Mouse (Mus musculus) intestine, postnatal 0 days (tissue): ENCODE data around the gene Ubtf. TPM values are rescaled to one million over a fixed set of nuclear protein-coding genes. Genes with fewer than 3 reads are reported as not detected.

Experiments used
- ATAC-seq: fragments of 200-750 bp; cut with Nextera tagmentation; 2 replicates; pipeline ENCODE4 v1.8.0; 2017; ENCODE audit warnings: mild to moderate bottlenecking, moderate TSS enrichment, moderate library complexity
- H3K27ac ChIP-seq: fragments of 300-500 bp; sonication (generic); 2 replicates; pipeline ENCODE4 v1.5.1; 2014; ENCODE audit warnings: mild to moderate bottlenecking, low read depth, low read length, moderate library complexity
- H3K27me3 ChIP-seq: fragments of 300-500 bp; sonication (generic); replicated peaks from 2 replicates; pipeline ENCODE4 v1.6.1; 2014; ENCODE audit warnings: low read length, mixed read lengths; ENCODE audit not compliant: control insufficient read depth, insufficient read depth
- H3K36me3 ChIP-seq: fragments of 300-500 bp; sonication (generic); 2 replicates; pipeline ENCODE4 v1.6.1; 2014; ENCODE audit warnings: mild to moderate bottlenecking, moderate library complexity; ENCODE audit not compliant: control insufficient read depth, insufficient read depth
- H3K4me1 ChIP-seq: fragments of 300-500 bp; sonication (generic); replicated peaks from 2 replicates; pipeline ENCODE4 v1.6.1; 2014; ENCODE audit warnings: antibody characterized with exemption, low read length, mixed read lengths; ENCODE audit not compliant: control insufficient read depth, insufficient read depth
- H3K4me2 ChIP-seq: fragments of 300-500 bp; sonication (generic); replicated peaks from 2 replicates; pipeline ENCODE4 v1.6.1; 2014; ENCODE audit warnings: low read depth, mild to moderate bottlenecking, moderate library complexity
- H3K4me3 ChIP-seq: fragments of 300-500 bp; sonication (generic); 2 replicates; pipeline ENCODE4 v1.5.1; 2014; ENCODE audit warnings: low read depth, low read length
- H3K9ac ChIP-seq: fragments of 300-500 bp; sonication (generic); 2 replicates; pipeline ENCODE4 v1.6.1; 2014; ENCODE audit warnings: mild to moderate bottlenecking, low read depth, low read length
- H3K9me3 ChIP-seq: fragments of 300-500 bp; sonication (generic); 2 replicates; pipeline ENCODE4 v1.6.1; 2016; ENCODE audit warnings: mixed run types; ENCODE audit not compliant: control insufficient read depth
- CTCF ChIP-seq: sonication (generic); IDR thresholded peaks from 2 replicates; pipeline ENCODE4 v1.5.1; 2016; ENCODE audit warnings: low read depth, mild to moderate bottlenecking, control low read depth, antibody characterized with exemption, moderate library complexity
- WGBS: fragments of 180-500 bp; shearing (Covaris S2); extraction: QIAGEN DNeasy Blood & Tissue Kit; methylation state at CpG from one replicate; pipeline ENCODE4 v1.1.7; 2014; 5-methylcytosine and 5-hydroxymethylcytosine counted together
- polyA plus RNA-seq: library from polyadenylated mRNA; unstranded; fragments of >200 nt; fragmentation: Nextera tagmentation; extraction: Ambion mirVana; gene quantifications from 2 replicates; pipeline ENCODE4 v1.2.1, GENCODE M21; 2015

Gene Ubtf
- polyA plus RNA-seq, 1 experiment from 2014 or later, result 39.6 TPM

DNA sequence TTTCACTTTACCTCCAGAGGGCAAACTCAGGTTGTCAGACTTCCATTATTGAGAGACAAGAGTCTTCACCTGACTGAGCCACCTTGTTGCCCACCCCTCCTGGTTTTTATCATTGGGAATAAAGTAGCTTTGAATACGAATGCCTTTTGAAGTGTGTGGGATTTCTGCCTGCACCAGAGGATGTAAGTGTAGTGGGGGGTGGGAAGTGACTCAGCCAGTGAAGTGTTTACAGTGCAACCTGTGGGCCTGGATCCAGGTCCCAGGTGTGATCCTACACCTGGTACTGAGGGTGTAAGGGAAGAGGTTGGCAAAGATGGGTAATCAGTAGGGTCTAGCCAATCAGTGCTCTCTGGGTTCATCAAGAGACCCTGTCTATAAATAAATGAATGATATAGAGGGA lies 4.0 kb upstream of the Ubtf start:
- H3K4me2 ChIP-seq, result no peak overlapping the region
- no peak overlapping the region for H3K27ac ChIP-seq
- ATAC-seq, result no peak
- no peak for TF ChIP-seq CTCF
- H3K9me3 ChIP-seq, result no peaks in the 10 kb centered on the region
- H3K4me1 ChIP-seq, result no peaks in the 10 kb centered on the region
- no peak overlapping the region for H3K9ac ChIP-seq
- no peak overlapping the region for H3K4me3 ChIP-seq
- no peaks in the 10 kb centered on the region for H3K36me3 ChIP-seq
- WGBS, result 74% methylated on average over 1 of the region's 1 CpGs
- H3K27me3 ChIP-seq, result no peaks in the 10 kb centered on the region; the same call in 1 of the 2 replicates

DNA sequence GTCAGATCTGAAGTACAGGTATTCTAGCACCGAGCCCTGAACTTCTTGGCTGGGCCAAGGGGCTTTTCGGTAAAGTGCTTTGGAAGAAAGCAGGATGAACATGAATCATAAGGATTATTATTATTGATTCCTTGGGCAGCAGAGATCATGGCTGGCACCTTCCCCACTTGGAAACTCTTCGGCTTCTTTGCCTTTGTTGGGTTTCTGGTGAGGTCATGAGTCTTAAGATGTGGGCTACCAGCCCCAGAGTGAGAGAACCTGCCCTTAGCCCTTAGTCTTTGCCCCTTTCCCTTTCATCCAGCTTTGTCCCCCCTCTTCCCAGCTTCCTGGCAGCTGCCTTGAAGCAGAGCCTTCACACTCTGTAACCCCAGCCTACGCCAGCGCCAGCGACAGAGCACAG lies 2.4 kb upstream of the Ubtf start:
- WGBS, result 80% methylated on average over 6 of the region's 6 CpGs
- Histone ChIP-seq H3K4me3 (no peak overlapping the region), H3K27me3 (no peaks in the 10 kb centered on the region; the same call in 1 of the 2 replicates), H3K9me3 (no peaks in the 10 kb centered on the region), H3K36me3 (no peaks in the 10 kb centered on the region), H3K4me2 (no peak overlapping the region), H3K4me1 (no peaks in the 10 kb centered on the region), H3K9ac (no peak overlapping the region), H3K27ac (no peak overlapping the region)
- TF ChIP-seq CTCF, result no peak
- ATAC-seq, result no peak

DNA sequence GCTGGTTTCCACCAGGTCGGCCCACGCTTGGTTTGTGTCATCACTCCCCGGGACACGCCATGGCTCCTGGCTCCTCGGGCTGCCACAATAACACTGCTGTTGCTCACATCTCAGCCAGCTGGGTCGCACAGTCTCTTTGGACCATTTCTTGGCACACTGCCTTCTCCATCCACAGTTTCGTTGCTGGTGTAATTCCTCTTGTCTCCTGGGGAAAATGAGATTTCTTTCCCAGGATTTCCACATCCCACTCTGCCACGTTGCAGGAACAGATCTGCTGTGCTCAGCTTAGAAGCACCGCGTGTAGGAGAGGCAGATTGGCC lies 1.1 kb upstream of the Ubtf start:
- no peak for ATAC-seq
- Histone ChIP-seq H3K27me3 (no peaks in the 10 kb centered on the region; the same call in 1 of the 2 replicates), H3K4me2 (peak overlapping the region; percentile 89), H3K36me3 (no peaks in the 10 kb centered on the region), H3K27ac (peak overlapping the region; percentile 99), H3K4me3 (peak overlapping the region; percentile 97), H3K4me1 (no peaks in the 10 kb centered on the region), H3K9ac (peak overlapping the region; percentile 98; the same call in 1 of the 2 replicates), H3K9me3 (no peaks in the 10 kb centered on the region)
- WGBS, result 18% methylated on average over 10 of the region's 10 CpGs
- no peak for TF ChIP-seq CTCF

DNA sequence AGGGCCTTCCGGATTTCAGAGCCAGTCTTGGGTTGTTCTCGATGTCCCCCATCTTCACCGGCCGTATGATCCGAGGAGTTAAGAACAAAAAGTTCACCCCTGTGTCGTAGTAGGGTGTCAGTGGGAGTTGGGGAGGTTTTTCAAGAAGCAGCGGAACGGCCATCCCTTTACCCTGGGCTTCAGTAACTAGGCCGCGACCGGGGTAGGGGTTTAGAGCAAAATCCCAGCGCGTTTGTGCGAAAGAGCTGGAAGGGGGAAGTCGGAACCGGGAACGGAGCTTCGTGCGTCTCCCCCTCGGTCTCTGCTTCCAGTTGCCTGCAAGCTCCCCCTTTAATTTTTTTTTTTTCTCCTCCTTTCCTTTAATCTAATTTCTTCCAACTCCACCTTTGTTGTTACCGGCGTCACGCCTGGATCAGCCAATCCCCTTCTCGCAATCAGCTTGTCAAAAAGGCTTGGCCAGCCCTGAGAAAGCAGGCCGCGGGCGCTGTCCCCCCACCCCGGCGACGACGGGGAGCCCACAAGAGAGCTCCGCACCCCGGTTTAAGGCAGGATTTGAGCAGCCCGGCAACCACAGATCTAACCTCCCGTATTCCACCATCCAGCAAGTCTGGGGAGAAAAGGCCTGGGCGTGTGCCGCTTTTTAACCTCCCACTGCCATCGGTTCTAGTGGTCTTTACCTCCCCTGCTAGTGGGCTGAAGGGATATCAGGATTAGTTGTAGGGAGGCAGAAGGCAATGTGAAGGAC lies 571 bp upstream of the Ubtf start:
- Histone ChIP-seq H3K27me3 (no peaks in the 10 kb centered on the region; the same call in 1 of the 2 replicates), H3K36me3 (no peaks in the 10 kb centered on the region), H3K27ac (peak overlapping the region; percentile 99), H3K9me3 (no peaks in the 10 kb centered on the region), H3K4me2 (peak overlapping the region; percentile 89), H3K4me1 (no peaks in the 10 kb centered on the region), H3K9ac (peak overlapping the region; percentile 98), H3K4me3 (peak overlapping the region; percentile 97)
- ATAC-seq, result no peak
- TF ChIP-seq CTCF, result no peak
- WGBS, result 1% methylated on average over 38 of the region's 38 CpGs

DNA sequence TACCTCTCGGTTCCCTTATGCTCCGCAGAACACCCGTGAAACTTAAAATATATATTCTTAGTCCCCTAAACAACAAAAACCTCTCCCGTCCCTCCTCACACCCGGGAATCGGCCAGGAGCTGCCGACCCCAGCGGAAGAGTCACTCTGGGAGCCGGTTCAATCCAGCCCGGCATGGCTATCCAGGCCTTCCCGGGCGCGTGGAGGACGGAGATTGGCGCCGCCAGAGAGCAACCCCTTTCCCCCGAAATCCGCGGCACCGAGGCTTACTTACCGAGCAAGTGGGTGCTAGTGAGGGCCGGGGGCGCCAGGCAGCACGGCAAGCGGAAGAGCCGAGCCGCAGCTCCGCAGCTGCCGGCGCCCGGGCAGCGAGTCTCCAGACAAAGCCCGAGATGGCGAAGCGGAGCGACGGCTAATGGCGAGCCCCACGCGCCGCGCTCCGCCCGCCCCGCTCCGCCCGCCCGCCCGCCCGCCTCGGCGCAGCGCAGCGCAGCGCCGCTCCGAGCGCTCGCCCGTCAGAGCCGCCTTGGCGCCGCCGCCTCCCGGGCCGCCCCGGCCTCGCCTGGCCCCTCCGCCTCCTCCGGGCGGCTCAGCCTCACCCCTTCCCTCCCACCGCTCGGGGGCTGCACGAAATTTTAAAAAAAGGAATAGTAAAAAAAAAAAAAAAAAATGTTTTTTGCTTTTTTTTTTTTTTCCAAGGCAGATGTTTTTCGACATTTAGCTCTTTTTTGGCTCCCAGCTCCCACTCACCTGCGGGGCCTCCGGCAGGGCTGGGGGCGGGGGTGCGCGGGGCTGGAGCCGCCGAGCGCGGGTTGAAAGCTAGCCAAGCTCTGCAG lies 749 bp downstream of the Ubtf start:
- peak; percentile 15; the same call in 1 of the 2 replicates for ATAC-seq
- Histone ChIP-seq H3K36me3 (peaks cover 9% of the 10 kb centered on the region), H3K9ac (peak overlapping the region; percentile 98), H3K4me1 (no peaks in the 10 kb centered on the region), H3K27me3 (no peaks in the 10 kb centered on the region; the same call in 1 of the 2 replicates), H3K9me3 (no peaks in the 10 kb centered on the region), H3K27ac (peak overlapping the region; percentile 99), H3K4me2 (peak overlapping the region; percentile 89), H3K4me3 (peak overlapping the region; percentile 97)
- TF ChIP-seq CTCF, result no peak
- WGBS, result under 1% methylated on average over 67 of the region's 84 CpGs

DNA sequence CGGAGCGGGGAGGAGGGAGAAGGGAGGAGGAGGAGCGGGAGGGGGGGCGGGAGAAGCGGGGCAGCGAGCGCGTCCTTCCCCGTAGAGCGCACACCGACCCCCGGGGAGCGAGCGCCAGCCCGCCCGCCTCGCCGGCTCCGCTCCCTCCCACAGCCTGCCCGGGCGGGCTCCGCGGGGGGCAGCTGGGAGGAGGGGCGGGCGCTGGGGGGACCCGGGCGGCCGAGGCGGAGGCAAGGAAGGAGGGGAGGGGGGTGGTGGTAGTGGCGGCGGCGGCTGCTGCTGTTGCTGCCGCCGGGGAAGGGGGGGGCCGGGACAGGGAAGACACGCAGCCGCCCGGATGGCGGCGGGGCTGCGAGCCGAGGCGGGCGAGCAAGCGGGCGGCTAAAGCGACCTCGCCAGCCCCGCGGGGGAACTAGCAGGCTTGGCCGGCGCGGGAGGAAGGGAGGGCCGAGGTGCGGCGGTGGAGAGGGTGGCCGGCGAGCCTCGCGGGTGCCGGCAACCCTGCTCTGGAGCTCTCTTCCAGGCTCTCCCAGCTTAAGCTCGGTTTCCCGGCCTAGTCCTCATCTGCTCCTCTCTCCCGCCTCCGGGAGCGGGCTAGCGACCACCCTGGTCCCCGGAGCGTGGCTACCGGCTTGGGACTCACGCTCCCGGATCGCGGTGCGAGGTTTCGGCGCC lies 1.5 kb downstream of the Ubtf start:
- no peaks in the 10 kb centered on the region for H3K4me1 ChIP-seq
- H3K4me2 ChIP-seq, result peak overlapping the region; percentile 89
- peak; percentile 39 for ATAC-seq
- TF ChIP-seq CTCF, result no peak
- H3K9ac ChIP-seq, result peak overlapping the region; percentile 98
- H3K9me3 ChIP-seq, result no peaks in the 10 kb centered on the region
- peak overlapping the region; percentile 99 for H3K27ac ChIP-seq
- WGBS, result 0% methylated on average over 31 of the region's 77 CpGs
- H3K4me3 ChIP-seq, result peak overlapping the region; percentile 97
- peaks cover 16% of the 10 kb centered on the region for H3K36me3 ChIP-seq
- H3K27me3 ChIP-seq, result no peaks in the 10 kb centered on the region; the same call in 1 of the 2 replicates
